Mouse (Mus musculus) gastrocnemius, adult 18-20 months (tissue): Measurements from ENCODE around the gene Ptpn6. TPM values are rescaled to one million over a fixed set of nuclear protein-coding genes. Genes with fewer than 3 reads are reported as not detected.

Experiments used
- DNase-seq: peaks from one replicate; pipeline ENCODE4 v3.0.0; 2021; ENCODE audit warnings: low spot score
- long read RNA-seq, 2 experiments: library from polyadenylated mRNA; stranded (forward); transcript quantifications; one replicate each; pipeline ENCODE4 v2.0.0; 2021
- total RNA-seq, 2 experiments: library from RNA; stranded (reverse); gene quantifications; 2 replicates each; pipeline ENCODE4 v1.2.3; 2021

Gene Ptpn6
- total RNA-seq = 1 to 10 TPM in 1 of 2 experiments, under 1 TPM in 1; 0.90 to 1.1 TPM
- long read RNA-seq, experiment 1, partial matches to known transcripts = 1 of 2 reads
- long read RNA-seq, experiment 1, other reads (novel, unspliced or antisense) = 0 of 2 reads
- long read RNA-seq, experiment 2 = 0 reads

DNA sequence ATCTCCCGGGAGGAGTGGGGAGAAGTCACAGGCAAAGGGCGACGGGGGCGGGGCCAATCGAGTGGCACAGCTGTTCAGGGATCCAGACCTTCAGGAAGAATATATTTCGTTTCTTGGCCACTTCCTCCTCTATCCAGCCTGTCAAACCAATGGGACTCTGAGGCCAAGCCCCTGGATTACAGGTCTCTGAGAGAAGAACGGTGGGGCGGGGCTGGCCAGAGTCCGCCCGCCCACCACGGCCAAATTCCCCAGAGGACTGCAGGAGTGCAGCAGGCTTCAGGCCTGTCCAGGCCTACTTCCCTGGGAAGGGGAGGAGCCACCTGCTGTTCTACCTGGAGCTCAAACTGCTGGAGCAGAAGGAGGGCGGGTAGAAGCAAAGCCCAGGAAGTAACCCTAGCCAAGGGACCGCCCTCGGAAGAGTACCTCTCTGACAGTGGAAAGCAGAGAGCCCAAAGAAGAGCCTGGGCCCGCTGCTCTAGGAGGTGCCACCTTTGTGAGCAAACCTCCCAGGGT lies at the start of gene Ptpn6:
Gene Ptpn6 (minus strand): TSS at position 204 of the 513 bp plus-strand sequence.
- no peak for DNase-seq

DNA sequence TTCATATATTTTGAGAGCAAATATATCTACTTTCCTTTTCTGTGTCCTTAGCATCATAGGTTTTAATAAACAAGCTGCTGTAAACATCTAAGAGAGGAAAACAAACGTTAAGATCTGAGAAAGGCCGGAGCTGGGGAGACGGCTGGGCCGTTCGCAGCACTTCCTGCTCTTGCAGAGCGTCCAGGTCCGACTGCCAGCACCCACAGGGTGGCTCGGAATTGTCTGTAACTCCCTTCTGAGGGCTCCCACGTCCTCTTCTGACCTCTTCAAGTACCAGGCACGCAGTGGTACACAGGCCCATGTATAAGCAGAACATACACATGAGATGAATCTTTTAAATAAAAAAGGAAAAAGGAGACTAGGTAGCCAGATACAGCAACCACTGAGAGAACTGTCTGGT lies 49.2 kb upstream of the Ptpn6 start:
- DNase-seq = no peak

- no peak for DNase-seq
Observed at GRCm38 (mm10) chr6:124786756-124787420, 48.4 kb upstream of the Ptpn6 start.

DNA sequence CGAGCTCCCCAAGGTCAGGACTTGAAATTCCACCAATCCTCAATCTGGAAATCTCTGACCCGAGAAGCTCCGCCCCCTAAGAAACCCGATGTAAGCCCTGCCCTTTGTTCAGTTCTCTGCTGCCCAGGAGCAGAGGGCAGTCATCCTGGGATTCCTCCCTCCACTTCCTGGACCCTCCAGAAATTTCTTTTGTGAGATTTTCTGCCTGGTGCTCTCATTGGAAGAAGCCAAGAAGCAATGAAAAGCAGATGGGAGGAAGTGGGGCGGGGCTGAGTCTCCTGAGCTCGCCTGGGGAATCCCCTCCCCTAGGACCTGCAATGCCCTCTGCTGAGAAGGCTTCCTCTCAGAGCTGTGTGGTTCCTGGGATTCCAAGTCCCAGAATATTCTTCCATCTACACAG lies 43.9 kb upstream of the Ptpn6 start:
- DNase-seq = no peak

DNA sequence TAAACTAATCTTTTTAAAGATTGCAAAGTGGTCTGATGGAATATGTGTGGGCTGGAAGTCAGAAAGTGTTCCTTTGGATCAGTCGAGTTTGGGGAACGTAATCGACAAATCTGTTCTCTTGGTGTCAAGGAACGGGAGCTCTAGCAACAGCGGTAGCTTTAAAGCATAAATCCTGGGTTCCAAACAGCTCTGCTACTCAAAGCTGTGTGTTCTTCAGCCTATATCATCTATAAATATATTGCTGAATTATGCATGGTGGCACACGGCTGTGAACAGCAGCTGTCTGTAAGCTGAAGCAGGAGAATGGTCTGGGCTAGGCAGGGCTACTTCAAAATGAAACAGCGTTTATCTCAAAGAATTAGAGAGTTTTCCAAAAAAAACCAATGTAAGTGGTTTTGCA lies 42.4 kb upstream of the Ptpn6 start:
- DNase-seq = no peak

GRCm38 (mm10) chr6:124779984-124780416 lies 41.5 kb upstream of the Ptpn6 start:
- no peak for DNase-seq

DNA sequence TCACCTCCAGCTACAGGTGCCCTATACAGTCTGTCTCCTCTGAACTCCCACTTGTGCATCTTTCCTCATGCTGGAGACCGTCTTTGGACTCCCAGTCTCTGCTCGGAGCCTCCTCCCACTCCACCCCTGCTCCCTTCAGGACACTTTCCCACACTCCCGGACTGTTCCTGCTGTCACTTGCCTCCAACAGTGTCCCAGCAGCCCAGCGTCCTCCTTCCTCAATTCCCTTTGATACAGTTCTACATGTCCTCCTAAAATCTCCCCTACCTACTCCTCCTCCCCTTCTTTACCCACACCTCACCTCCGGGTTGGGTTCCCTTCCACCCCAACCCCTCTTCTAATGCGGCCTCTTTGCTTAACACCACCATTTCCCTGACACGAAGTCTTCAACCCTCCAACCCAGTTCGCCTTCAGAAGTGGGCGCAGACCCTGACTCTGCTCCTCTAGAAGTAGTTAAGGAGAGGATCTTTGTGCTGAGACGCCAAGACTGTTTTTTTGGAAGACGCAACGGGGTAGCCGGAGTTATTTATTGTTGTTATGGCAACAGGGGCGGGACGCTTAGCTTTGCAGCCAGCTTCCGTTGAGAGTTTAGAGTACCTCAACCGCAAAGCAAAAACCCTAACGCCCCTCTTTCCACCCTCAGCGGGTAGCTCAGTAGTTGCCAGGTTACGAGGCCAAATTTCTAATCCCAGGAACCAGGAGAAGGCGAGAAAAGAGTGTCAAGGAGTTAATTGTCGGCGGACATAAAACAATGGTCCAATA lies 40.9 kb upstream of the Ptpn6 start, which contains the start of gene Lrrc23:
Gene Lrrc23 (minus strand): TSS at position 506 of the 762 bp plus-strand sequence.
- peak; percentile 40 for DNase-seq

GRCm38 (mm10) chr6:124770511-124770910 lies 32.0 kb upstream of the Ptpn6 start:
- DNase-seq = no peak

GRCm38 (mm10) chr6:124770013-124770412 lies 31.5 kb upstream of the Ptpn6 start:
- DNase-seq = no peak

GRCm38 (mm10) chr6:124769101-124769765 lies 30.7 kb upstream of the Ptpn6 start, which contains the start of gene Eno2:
Eno2 (minus strand) TSS chr6:124769673.
- DNase-seq = no peak

DNA sequence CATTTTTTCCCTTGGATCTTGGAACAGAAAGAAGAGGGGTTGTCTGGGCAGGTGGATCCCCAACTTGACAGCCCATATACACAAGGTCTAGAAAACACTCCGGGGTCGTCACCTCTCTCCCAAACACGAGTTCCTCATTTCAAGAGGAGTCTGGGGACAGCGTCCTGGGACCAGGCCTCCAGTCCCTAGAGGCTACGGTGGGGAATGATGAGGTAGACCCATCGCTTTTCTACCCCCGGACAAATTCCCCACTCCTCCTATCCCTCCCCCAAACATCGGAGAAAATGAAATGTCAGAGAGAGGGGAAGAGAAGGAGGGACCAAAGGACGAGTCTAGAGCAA lies 30.2 kb upstream of the Ptpn6 start:
- DNase-seq = no peak

DNA sequence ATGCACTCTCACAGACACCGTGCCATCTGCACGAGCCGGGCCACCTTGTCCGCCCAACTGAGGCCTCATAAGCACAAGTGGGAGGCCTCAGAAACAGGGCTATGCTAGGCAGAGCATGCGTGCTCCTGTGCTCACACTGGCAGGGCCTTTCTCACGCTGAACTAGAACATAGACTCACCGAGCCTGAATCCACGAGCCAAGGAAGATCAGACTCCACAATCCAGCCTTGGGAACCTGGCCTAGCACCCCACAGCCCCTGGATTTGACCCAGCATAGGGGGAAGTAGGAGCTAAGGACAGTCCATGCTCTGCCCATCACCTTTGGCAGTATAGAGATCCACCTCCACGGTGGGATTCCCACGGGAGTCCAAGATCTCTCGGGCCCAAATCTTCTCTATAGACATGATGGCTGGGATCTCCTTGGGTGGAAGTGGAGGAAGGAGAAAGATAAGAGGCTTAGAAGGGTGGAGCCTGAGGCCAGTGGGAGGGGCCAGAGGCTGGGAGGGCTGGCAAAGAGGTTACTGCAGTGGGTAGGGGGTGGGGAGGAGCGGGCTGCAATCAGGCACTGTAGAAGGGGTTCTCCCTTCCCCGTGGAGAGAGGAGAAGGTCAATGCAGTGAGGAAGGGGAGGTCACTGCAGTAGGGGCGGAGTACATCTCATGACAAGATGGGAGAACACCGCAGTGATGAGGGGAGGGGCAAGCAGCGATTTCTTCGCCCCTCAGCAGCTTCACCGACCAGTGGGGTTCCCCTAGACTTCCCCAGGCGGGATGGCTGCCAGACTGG lies 29.6 kb upstream of the Ptpn6 start:
- DNase-seq = no peak

- DNase-seq = no peak
Observed at GRCm38 (mm10) chr6:124767536-124767919, 29.0 kb upstream of the Ptpn6 start.

GRCm38 (mm10) chr6:124765951-124766350 lies 27.4 kb upstream of the Ptpn6 start:
- no peak for DNase-seq

GRCm38 (mm10) chr6:124759259-124759658 lies 20.7 kb upstream of the Ptpn6 start:
- DNase-seq = peak; percentile 90

DNA sequence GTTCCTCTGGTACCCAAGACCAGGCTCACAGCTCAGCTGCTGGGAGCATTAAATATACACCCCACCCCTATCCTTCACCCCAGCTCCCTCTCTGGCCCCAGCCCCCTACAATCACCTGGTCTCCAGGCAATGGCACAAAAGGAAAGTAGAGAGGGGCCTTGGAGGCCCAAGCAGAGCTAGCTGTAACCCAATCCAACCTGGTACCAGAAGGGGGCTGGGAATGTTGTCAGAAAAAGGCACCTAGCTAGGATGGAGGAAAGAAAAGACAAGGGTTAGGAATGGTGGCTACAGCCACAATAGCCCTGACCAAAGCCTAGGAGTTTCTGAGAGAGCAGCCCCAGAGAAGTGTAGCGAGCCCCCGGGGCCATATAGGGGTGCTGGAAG lies 20.3 kb upstream of the Ptpn6 start:
- no peak for DNase-seq

DNA sequence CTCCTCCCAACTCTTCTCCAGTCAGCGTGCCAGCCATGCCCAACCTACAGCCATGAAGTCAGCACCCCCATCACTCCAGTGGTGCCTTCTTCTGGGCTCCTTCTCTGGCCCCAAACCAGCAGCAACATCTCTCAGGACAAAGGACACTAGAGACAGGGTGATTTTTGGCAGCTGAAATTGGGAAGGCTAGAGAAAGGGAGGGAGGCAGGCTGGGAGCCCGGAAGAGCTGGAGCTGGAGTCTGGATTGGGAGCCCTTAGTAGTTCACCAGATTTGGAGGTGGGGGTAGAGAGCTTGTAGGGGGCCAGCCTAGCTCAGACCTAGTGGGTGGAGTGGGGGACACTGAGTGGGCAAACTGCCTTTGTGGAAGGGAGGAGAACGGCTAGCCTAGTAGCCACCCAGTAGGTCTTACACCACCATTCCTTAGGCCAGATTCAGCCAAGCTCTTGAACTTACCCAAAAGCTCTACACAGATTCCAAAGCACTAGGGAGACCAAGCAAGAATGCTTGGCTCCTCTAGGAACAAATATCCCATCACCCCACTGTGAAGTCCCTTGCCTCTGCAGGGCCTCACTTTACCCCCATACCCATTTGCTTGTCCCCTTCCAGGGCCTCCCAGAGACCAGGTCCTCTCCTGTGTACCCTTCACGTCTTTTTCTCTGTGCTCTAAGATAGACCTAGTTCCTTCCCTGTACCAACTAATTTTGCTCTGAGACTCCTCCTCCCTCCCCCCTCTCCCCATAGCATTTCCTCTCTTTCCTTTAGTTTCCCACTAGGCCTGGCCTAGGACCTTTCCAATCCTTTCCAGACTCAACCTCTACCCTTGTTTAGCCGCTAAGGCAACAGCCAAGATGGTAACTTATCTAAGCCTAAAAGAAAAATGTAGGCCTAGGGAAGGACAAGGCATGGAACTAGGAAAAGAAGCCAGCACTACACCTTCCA lies 19.7 kb upstream of the Ptpn6 start:
- peak; percentile 41 for DNase-seq

DNA sequence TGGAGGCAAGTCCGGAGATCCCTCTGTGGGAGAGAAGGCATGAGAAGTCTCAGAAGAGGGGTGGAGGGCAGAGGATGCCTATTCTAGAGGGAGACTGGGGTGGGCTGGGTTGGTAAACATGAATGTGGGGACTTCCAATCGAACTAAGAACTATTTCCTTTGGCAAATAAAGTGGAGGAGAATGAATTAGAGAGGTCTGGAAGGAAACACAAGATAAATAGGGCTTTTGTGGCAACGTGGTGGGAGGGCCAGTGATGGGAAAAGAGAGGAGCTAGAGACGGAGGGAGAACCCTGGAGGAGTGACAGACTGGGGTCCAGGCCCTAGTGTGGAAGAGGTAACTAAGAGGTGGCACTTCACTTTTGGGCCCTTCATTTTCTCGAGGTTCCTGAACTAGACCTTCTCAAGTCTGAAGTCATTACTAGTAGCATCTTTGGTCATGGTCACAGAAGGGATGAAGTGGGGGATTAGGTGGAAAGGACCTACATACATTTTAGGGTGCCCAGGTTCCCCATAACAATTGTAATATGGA lies 18.9 kb upstream of the Ptpn6 start:
- DNase-seq = no peak

DNA sequence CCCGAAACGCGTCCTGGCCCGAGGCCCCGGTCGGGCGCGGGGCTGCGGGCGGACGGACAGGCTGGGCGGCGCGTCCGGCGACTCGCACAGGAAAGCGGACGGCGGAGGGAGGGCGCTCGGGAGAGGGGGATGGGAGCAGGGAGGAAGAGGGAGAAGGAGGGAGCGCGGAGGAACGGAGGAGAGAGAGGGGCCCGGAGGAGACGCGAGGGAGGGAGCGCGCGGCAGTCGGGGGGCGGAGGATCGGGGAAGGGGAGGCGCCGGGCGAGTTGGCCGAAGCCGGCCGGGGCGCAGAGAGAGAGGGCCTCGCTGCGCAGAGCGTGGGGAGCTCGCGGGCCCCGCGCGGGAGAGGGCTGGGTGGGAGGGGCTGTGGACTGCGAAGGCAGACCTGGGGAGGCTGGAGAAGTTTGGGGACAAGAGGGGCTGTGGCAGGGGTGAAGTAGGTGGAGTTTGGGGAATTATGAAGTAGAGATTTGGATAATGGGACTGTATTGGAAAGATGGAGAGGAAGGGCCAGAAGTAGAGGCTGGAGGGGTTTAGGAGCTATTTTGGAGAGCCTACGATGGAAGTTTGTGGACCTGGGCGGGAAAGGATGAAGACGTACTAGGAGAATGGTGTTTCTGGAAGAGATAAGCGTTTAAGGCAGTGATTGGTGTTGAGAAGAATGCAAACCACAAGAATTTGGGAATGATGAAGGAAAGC lies 18.3 kb upstream of the Ptpn6 start:
- DNase-seq = peak; percentile 88
